Mouse (Mus musculus) stomach, embryonic 15.5 days (tissue): ENCODE data around the gene Cldn20. TPM values are rescaled to one million over a fixed set of nuclear protein-coding genes. Genes with fewer than 3 reads are reported as not detected.
A peak's percentile ranks its signal among the peaks of the same experiment; 100 is the strongest.

ENCODE experiments used
- ATAC-seq: fragments of 200-750 bp; cut with Nextera tagmentation; 2 replicates; pipeline ENCODE4 v1.8.0; 2017; ENCODE audit warnings: low read depth, moderate number of reproducible peaks, moderate TSS enrichment; ENCODE audit not compliant: insufficient read depth, low FRiP score
- H3K27ac ChIP-seq: fragments of 300-500 bp; sonication (generic); 2 replicates; pipeline ENCODE4 v1.5.1; 2015; ENCODE audit warnings: mild to moderate bottlenecking, inconsistent platforms
- H3K27me3 ChIP-seq: fragments of 300-500 bp; sonication (generic); replicated peaks from 2 replicates; pipeline ENCODE4 v1.6.1; 2015; ENCODE audit warnings: inconsistent platforms
- H3K36me3 ChIP-seq: fragments of 300-500 bp; sonication (generic); 2 replicates; pipeline ENCODE4 v1.6.1; 2015; ENCODE audit warnings: inconsistent platforms
- H3K4me1 ChIP-seq: fragments of 300-500 bp; sonication (generic); 2 replicates; pipeline ENCODE4 v1.6.1; 2015; ENCODE audit warnings: inconsistent platforms
- H3K4me2 ChIP-seq: fragments of 300-500 bp; sonication (generic); 2 replicates; pipeline ENCODE4 v1.6.1; 2015; ENCODE audit warnings: mild to moderate bottlenecking, inconsistent platforms
- H3K4me3 ChIP-seq: fragments of 300-500 bp; sonication (generic); replicated peaks from 2 replicates; pipeline ENCODE4 v1.5.1; 2015; ENCODE audit warnings: inconsistent platforms
- H3K9ac ChIP-seq: fragments of 300-500 bp; sonication (generic); 2 replicates; pipeline ENCODE4 v1.6.1; 2015; ENCODE audit warnings: inconsistent platforms
- H3K9me3 ChIP-seq: fragments of 300-500 bp; sonication (generic); 2 replicates; pipeline ENCODE4 v1.6.1; 2016; ENCODE audit warnings: inconsistent platforms
- WGBS: fragments of 180-500 bp; shearing (Covaris S2); methylation state at CpG from one replicate; pipeline ENCODE4 v1.1.7; 2015; 5-methylcytosine and 5-hydroxymethylcytosine counted together
- polyA plus RNA-seq: library from polyadenylated mRNA; unstranded; fragments of >200 nt; fragmentation: Nextera tagmentation; extraction: Ambion mirVana; gene quantifications from 2 replicates; pipeline ENCODE4 v1.2.1, GENCODE M21; 2015

Cldn20 gene
- polyA plus RNA-seq, 1 experiment from 2014 or later: 0.22 TPM

DNA sequence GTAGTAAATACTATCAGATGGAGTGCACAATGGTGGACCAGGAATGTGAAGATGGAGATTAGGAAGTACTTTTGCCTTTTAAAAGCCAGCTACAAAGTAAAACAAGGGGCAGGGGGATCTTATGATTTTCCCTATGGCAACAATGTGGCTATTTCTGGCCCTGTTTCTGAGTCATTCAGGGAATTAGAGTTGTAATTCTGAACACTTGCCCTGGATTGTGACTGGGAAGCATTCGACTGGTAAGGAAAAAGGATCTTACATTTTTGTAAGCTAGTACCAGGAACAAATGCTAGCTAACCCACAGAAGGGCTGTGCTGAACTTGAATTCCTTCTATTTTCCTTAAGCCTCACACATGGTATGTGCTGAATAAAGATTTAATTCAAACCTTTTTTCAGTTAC is 713 bp upstream of the Cldn20 start:
- Histone ChIP-seq H3K9me3 (no peaks in the 10 kb centered on the region), H3K4me1 (no peaks in the 10 kb centered on the region), H3K27ac (no peak overlapping the region), H3K9ac (no peak overlapping the region), H3K4me2 (no peak overlapping the region), H3K4me3 (no peak overlapping the region), H3K27me3 (no peaks in the 10 kb centered on the region), H3K36me3 (no peaks in the 10 kb centered on the region)
- no peak for ATAC-seq
- WGBS: 89% methylated on average over 1 of the region's 1 CpGs

GRCm38 (mm10) chr17:3533425-3533824 is 1.1 kb downstream of the Cldn20 start:
- H3K9me3 ChIP-seq: no peaks in the 10 kb centered on the region
- no peaks in the 10 kb centered on the region for H3K4me1 ChIP-seq
- no peak for ATAC-seq
- H3K4me3 ChIP-seq: no peak overlapping the region
- no peak overlapping the region for H3K4me2 ChIP-seq
- no peak overlapping the region for H3K9ac ChIP-seq
- H3K27me3 ChIP-seq: no peaks in the 10 kb centered on the region
- no peak overlapping the region for H3K27ac ChIP-seq
- no peaks in the 10 kb centered on the region for H3K36me3 ChIP-seq
- WGBS: 35% methylated on average over 1 of the region's 1 CpGs

DNA sequence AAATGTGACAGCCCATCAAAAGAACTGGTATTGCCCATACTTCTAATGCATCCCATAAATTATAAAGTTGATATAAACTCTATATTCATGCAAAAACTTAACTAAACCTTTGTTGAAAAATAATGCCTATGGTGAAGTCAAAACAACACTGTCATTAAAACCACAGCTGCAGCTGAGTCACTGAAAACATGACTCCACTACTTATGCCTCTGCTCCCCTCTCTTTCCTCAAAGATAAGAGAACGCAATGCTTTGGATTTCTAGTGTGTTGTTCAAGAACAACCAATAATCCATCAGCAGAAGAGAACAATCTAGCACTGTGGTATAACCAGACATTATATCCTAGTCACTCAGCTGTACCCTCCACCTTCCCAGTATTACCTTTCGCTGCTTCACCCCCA is 8.0 kb downstream of the Cldn20 start:
- no peak overlapping the region for H3K4me3 ChIP-seq
- no peak overlapping the region for H3K27ac ChIP-seq
- WGBS: 85% methylated on average over 2 of the region's 2 CpGs
- no peak overlapping the region for H3K9ac ChIP-seq
- H3K4me1 ChIP-seq: no peaks in the 10 kb centered on the region
- no peaks in the 10 kb centered on the region for H3K36me3 ChIP-seq
- no peak overlapping the region for H3K4me2 ChIP-seq
- no peak for ATAC-seq
- H3K27me3 ChIP-seq: no peaks in the 10 kb centered on the region
- no peaks in the 10 kb centered on the region for H3K9me3 ChIP-seq

DNA sequence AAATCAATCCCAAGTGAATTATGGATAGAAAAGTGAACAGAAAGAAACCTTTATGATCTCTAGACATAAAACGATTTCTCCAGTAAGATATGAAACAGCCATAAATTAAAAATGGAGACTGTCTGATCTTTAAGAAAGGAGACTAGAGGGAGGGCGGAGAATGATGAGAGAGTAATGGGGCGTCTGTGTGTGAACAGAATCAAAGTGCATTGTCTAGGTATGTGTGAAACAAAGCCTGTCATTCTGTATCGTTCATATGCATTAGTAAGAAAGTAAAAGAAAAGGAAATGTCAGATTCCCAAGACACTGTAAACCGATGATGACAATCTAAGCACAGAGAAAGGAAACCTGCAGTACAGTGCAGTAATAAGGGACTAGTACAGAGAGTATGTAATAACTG is 8.7 kb downstream of the Cldn20 start:
- Histone ChIP-seq H3K9me3 (no peaks in the 10 kb centered on the region), H3K36me3 (no peaks in the 10 kb centered on the region), H3K4me3 (no peak overlapping the region), H3K27ac (no peak overlapping the region), H3K9ac (no peak overlapping the region), H3K4me1 (no peaks in the 10 kb centered on the region), H3K4me2 (no peak overlapping the region), H3K27me3 (no peaks in the 10 kb centered on the region)
- 75% methylated on average over 5 of the region's 5 CpGs for WGBS
- ATAC-seq: no peak

GRCm38 (mm10) chr17:3547725-3548124 is 15.4 kb downstream of the Cldn20 start:
- Histone ChIP-seq H3K4me3 (no peak overlapping the region), H3K9ac (no peak overlapping the region), H3K27ac (no peak overlapping the region), H3K36me3 (no peaks in the 10 kb centered on the region), H3K27me3 (no peaks in the 10 kb centered on the region), H3K4me2 (no peak overlapping the region), H3K4me1 (no peaks in the 10 kb centered on the region), H3K9me3 (no peaks in the 10 kb centered on the region)
- 53% methylated on average over 7 of the region's 7 CpGs for WGBS
- ATAC-seq: no peak

DNA sequence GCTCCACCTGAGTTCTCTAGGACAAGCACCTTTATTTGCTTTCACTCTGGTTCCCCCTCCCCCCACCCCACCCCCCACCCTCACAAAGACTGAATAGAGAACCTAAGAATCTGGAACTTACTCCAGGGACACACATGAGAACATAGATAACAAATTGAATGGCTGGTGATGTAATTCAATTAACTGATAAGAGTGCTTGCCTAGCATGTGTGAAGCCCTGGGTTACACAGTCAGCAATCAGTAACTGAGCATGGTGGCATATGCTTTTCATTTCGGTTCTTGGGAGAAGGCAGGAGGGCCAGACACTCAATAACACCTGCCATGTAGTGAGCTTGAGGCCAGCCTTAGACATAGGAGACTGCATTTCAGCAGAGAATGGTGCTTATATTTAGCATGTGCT is 23.9 kb downstream of the Cldn20 start:
- Histone ChIP-seq H3K36me3 (no peaks in the 10 kb centered on the region), H3K4me1 (peaks cover 5% of the 10 kb centered on the region; the same call in 1 of the 2 replicates), H3K27ac (peak overlapping the region; percentile 93; the same call in 1 of the 2 replicates), H3K9me3 (no peaks in the 10 kb centered on the region), H3K4me2 (peak overlapping the region; percentile 80; the same call in 1 of the 2 replicates), H3K9ac (no peak overlapping the region), H3K4me3 (peak overlapping the region; percentile 71; the same call in 1 of the 2 replicates), H3K27me3 (no peaks in the 10 kb centered on the region)
- ATAC-seq: peak; percentile 5; the same call in 1 of the 2 replicates
- WGBS: 59% methylated on average over 1 of the region's 1 CpGs

DNA sequence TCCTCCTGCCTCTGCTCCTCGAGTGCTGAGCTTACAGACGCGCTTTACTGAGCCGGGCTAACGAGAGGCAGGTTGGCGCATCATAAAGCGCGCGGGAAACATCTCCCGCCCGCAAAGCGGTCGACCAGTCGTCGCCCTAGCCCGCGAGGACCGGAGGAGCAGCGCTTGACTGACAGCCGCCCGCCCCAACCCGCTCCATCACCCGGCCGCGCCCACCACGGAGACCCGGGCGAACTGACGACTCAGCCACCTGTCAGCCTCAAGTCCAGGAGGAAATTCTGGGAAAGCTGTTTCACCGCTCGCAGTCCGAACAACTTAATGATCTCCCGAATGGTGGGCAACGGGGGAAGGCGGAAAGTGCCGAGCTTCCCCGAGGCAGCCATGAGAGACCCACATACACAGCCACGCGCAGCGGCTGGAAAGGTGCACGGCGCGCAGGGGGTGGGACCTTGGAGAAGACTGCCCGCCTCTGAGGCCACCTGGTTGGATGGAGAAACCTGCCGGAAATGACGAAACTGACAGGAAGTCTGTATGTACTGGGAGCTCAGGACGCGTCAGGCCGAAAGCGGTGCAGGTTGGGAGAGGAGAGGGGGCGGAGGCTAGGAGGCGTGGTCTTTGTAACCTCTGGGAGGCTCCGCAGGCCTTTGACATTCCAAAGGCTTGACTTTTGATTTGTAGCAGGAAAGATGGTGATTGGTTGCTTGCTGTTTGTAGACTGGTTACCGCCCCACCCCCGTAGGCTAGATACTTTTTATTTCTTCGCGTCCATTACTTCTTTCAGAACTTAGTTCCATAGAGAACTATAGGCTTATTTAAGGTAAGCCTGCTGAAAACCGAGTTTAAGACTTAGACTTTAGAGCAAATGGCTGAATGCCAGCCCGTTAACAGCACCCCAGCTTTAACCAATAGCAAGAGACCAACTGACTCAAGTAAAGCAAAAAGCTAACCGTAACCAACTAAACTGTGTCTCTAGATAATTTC is 25.3 kb downstream of the Cldn20 start, which contains the start of gene Tfb1m:
Gene Tfb1m (minus strand): TSS at position 451 of the 981 bp plus-strand sequence.
- H3K4me2 ChIP-seq: peak within 1 kb of the TSS; percentile 80
- under 1% methylated on average over 60 of the region's 60 CpGs for WGBS
- H3K9me3 ChIP-seq: no peaks in the 10 kb centered on the region
- H3K27me3 ChIP-seq: no peaks in the 10 kb centered on the region
- peak; percentile 100 for ATAC-seq
- H3K36me3 ChIP-seq: no peaks in the 10 kb centered on the region
- H3K4me3 ChIP-seq: peak within 1 kb of the TSS; percentile 71
- peak within 1 kb of the TSS; percentile 93 for H3K27ac ChIP-seq
- H3K4me1 ChIP-seq: peaks cover 5% of the 10 kb centered on the region; the same call in 1 of the 2 replicates
- peak within 1 kb of the TSS; percentile 51; the same call in 1 of the 2 replicates for H3K9ac ChIP-seq

DNA sequence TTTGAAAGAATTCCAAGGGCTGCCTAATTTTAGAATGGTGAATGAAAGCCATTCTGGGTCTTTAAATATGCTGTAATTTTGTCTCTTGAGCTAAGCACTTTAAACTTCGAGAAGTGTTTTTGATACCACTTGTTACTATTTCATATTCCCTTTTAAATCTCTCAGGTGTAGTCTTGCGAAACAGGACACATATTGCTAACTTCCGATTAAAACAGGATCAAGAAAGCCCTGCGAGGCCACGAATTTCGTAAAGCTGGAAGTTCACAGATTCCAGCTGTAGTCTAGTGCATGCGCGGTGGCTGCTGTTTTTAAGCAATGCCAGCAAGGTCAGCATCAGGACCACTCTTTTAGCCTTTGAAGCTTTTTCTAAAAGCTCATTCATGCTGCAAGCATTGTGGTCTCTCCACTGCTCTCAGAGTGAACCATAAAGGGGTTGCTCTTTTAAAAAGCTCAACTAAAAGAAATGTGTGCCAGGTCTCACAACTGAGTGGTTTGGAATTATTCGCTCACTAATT is 26.1 kb downstream of the Cldn20 start:
- Histone ChIP-seq H3K4me3 (peak overlapping the region; percentile 71), H3K27ac (peak overlapping the region; percentile 82), H3K9ac (no peak overlapping the region), H3K9me3 (no peaks in the 10 kb centered on the region), H3K4me1 (peaks cover 5% of the 10 kb centered on the region; the same call in 1 of the 2 replicates), H3K27me3 (no peaks in the 10 kb centered on the region), H3K36me3 (no peaks in the 10 kb centered on the region), H3K4me2 (peak overlapping the region; percentile 49)
- WGBS: 73% methylated on average over 9 of the region's 9 CpGs
- ATAC-seq: no peak

- Histone ChIP-seq H3K9me3 (no peaks in the 10 kb centered on the region), H3K4me3 (no peak overlapping the region), H3K4me2 (no peak overlapping the region), H3K36me3 (no peaks in the 10 kb centered on the region), H3K27ac (no peak overlapping the region), H3K9ac (no peak overlapping the region), H3K4me1 (peaks cover 5% of the 10 kb centered on the region; the same call in 1 of the 2 replicates), H3K27me3 (no peaks in the 10 kb centered on the region)
- 73% methylated on average over 3 of the region's 3 CpGs for WGBS
- ATAC-seq: no peak
Observed at GRCm38 (mm10) chr17:3560534-3560933, 28.2 kb downstream of the Cldn20 start.

- H3K27ac ChIP-seq: no peak overlapping the region
- no peaks in the 10 kb centered on the region for H3K36me3 ChIP-seq
- ATAC-seq: no peak
- no peaks in the 10 kb centered on the region for H3K4me1 ChIP-seq
- WGBS: 43% methylated on average over 8 of the region's 8 CpGs
- H3K27me3 ChIP-seq: no peaks in the 10 kb centered on the region
- no peak overlapping the region for H3K4me3 ChIP-seq
- no peaks in the 10 kb centered on the region for H3K9me3 ChIP-seq
- no peak overlapping the region for H3K9ac ChIP-seq
- H3K4me2 ChIP-seq: no peak overlapping the region
Observed at GRCm38 (mm10) chr17:3562405-3562804, 30.1 kb downstream of the Cldn20 start.

DNA sequence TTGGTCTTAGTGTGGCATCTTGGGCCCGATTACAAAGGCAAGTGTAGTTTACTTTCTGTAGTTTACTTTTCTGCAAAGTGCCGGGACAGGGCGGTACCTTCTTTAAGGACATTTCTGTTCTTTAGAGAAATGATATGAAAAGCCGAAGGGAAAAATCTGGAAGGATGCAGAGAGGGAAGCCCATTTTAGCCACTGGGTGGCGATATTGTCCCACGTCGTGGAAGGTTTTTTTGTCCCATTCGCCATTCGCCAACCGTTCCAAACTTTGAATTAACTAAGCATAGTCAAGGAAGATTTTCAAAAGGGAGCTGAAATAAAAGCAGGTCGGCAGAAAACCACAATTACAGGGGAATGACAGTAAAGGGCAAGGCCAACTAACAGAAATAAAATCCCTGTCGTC is 38.5 kb downstream of the Cldn20 start:
- no peaks in the 10 kb centered on the region for H3K9me3 ChIP-seq
- ATAC-seq: no peak
- no peak overlapping the region for H3K27ac ChIP-seq
- no peaks in the 10 kb centered on the region for H3K36me3 ChIP-seq
- H3K4me2 ChIP-seq: peak overlapping the region; percentile 42; the same call in 1 of the 2 replicates
- H3K9ac ChIP-seq: no peak overlapping the region
- no peak overlapping the region for H3K4me3 ChIP-seq
- WGBS: 2% methylated on average over 12 of the region's 12 CpGs
- no peaks in the 10 kb centered on the region for H3K4me1 ChIP-seq
- H3K27me3 ChIP-seq: no peaks in the 10 kb centered on the region
